Mouse (Mus musculus) hindlimb bud, embryonic 11.5 days (tissue): ENCODE results near the gene Dcaf7.

ENCODE experiments used
- DNase-seq: peaks from one replicate; pipeline ENCODE4 v3.0.0-alpha.2; 2012; ENCODE audit warnings: low read depth, low spot score; ENCODE audit errors: extremely low spot score

Dcaf7 gene

GRCm38 (mm10) chr11:106102866-106103265 lies 66.2 kb downstream of the Dcaf7 start:
- DNase-seq = no peak

- DNase-seq = no peak
Observed at GRCm38 (mm10) chr11:106106047-106106587, 69.4 kb downstream of the Dcaf7 start.
